Comparison of ENCODE assay signal across 8 mouse cellular contexts in the genomic region with DNA sequence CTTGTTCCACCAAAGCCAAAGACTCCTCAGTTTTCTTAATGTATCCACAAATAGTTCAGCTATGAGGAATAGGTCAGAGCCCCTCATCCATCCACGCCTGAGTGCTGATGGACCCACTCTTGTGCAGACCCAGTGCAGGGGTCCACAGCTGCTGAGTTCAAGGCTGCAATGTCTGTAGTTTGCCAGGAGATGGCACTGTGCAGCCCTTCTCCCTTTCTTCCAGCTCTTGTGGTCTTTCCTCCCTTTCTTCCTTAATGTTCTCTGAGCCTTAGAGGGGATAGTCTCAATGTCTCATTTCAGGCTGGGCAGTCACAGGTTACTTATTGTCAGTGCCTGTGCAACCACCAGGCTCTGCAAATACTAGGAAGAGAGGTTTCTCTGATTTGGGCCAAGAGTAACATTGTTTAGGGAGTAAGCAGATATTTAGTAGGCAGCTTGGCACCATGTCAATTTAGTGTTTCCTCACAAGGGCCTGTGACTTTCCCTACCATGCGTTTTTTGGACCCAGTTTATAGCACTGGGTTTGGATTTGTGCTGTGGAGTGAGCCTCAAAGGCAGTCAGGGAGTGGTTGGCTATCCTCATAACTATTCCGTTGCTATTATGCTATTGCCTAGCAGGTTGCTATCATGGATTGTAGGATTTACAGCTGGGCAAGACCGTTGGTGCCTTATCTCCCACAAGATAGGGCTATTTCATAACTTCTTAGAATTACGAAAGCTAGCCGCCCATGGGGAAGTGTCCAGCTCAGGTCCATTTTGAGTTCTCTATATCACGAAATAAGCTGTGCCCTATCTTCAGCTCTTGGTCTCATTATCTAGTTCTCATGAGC. TPM values are rescaled to one million over a fixed set of nuclear protein-coding genes. Genes with fewer than 3 reads are reported as not detected.
DNase-seq lines count a peak whose midpoint lies in the region; ATAC-seq and TF ChIP-seq lines count a peak whose summit lies in the region.

No protein-coding gene starts in this region.

- no peak for DNase-seq in gastrocnemius, adult 2 months
- no peak for DNase-seq in gastrocnemius, postnatal 25 days
- no peak for DNase-seq in spleen, adult 2 months (ENCODE audit: low read depth in 1 of 2, low spot score in 2 of 2)
- DNase-seq in spleen, postnatal 14 days (ENCODE audit: low spot score in 2 of 2): no peak
- DNase-seq in forelimb bud, embryonic 11.5 days (ENCODE audit: low read depth, low spot score): peak; percentile 35
- DNase-seq in lung, postnatal 36 days: peak; percentile 25
- DNase-seq in left cerebral cortex, postnatal 36 days (ENCODE audit: low spot score in 2 of 2): no peak

- H3K27ac ChIP-seq in gastrocnemius, adult 2 months: no peak overlapping the region
- no peak overlapping the region for H3K27ac ChIP-seq in spleen, adult 2 months (ENCODE audit: insufficient read depth, low read length)

- H3K4me3 ChIP-seq in gastrocnemius, adult 2 months: no peak overlapping the region
- H3K4me3 ChIP-seq in spleen, adult 2 months (ENCODE audit: extremely low read depth, insufficient read depth, insufficient read length): no peak overlapping the region

- ATAC-seq in frontal cortex, adult (ENCODE audit: low TSS enrichment): no peak

- H3K4me1 ChIP-seq in spleen, adult 2 months (ENCODE audit: control insufficient read depth, insufficient read depth, insufficient read length): no peaks in the 10 kb centered on the region

- WGBS in spleen, adult 2 months: 66% methylated on average over 7 of the region's 7 CpGs

- TF ChIP-seq POLR2A in spleen, adult 2 months (IDR thresholded peaks at IDR 0.05; ENCODE audit: low read depth, low read length): no peak

- H3K27me3 ChIP-seq in spleen, adult 2 months (ENCODE audit: control insufficient read depth, insufficient read depth, low read length): no peaks in the 10 kb centered on the region

- intact Hi-C loops in gastrocnemius, adult 2 months (cut with DNase I): no loop called here
- intact Hi-C loops in left cerebral cortex, postnatal 36 days (cut with DNase I): no loop called here

- no peaks in the 10 kb centered on the region for H3K36me3 ChIP-seq in spleen, adult 2 months (ENCODE audit: control insufficient read depth, insufficient read depth, low read length)

- TF ChIP-seq CTCF in gastrocnemius, adult 2 months (IDR thresholded peaks at IDR 0.05): peak; percentile 67
- TF ChIP-seq CTCF in spleen, adult 2 months (IDR thresholded peaks at IDR 0.05; ENCODE audit: extremely low read depth, insufficient read depth, insufficient read length, insufficient replicate concordance): peak; percentile 48; the same call in 1 of the 2 replicates

RNA-seq across cellular contexts. Expression of gene Shank2, which starts 54.2 kb away (rescaled TPM):
- total RNA-seq in gastrocnemius, adult 2 months (2021): under 1 TPM; 0.08 to 0.14 TPM
- under 1 TPM; 0.05 to 0.08 TPM for total RNA-seq in gastrocnemius, postnatal 25 days (2021)
- 0.13 and 0.14 TPM in 2 replicates for polyA plus RNA-seq in spleen, adult 2 months (2012; rRNA removed)
- total RNA-seq in left cerebral cortex, postnatal 36 days (2021): 100 to 1,000 TPM; 133 to 174 TPM

Comparison
In these comparisons a context has a peak if more than half of its experiments do, and no peak if none do; other contexts are left out.
1. DNase-seq: peak in forelimb bud, embryonic 11.5 days (single experiment) and lung, postnatal 36 days (single experiment); none in gastrocnemius, adult 2 months (single experiment), gastrocnemius, postnatal 25 days (single experiment), spleen, adult 2 months (0 of 2), spleen, postnatal 14 days (0 of 2) and left cerebral cortex, postnatal 36 days (0 of 2).
2. RNA of gene Shank2, which starts 54.2 kb away (total RNA-seq): 133 to 174 TPM in left cerebral cortex, postnatal 36 days; 0.08 to 0.14 TPM in gastrocnemius, adult 2 months and 0.05 to 0.08 TPM in gastrocnemius, postnatal 25 days; every median in the first group is over 100 times any median in the second.